Mouse (Mus musculus): Measurements from ENCODE around the gene Rptn. TPM values are rescaled to one million over a fixed set of nuclear protein-coding genes. Genes with fewer than 3 reads are reported as not detected.

Gene Rptn
- polyA plus RNA-seq (2012; rRNA removed), result not detected in 2 replicates

GRCm38 (mm10) chr3:93393366-93393765, at the start of gene Rptn:
Gene Rptn (plus strand): TSS chr3:93393699.

GRCm38 (mm10) chr3:93442030-93442429, 48.5 kb downstream of the Rptn start, which contains the start of gene Tchh:
Gene Tchh (plus strand): TSS chr3:93442330.

Other genes starting within 250 kb of the Rptn start
- not detected in 2 replicates for gene Crnn, start 248.9 kb upstream of the Rptn start, polyA plus RNA-seq (2012; rRNA removed)
- gene Flg2, start 196.4 kb upstream of the Rptn start, polyA plus RNA-seq (2012; rRNA removed), result not detected in 2 replicates
- not detected in 2 replicates for gene Flg, start 120.2 kb upstream of the Rptn start, polyA plus RNA-seq (2012; rRNA removed)
- gene Hrnr, start 74.0 kb upstream of the Rptn start, polyA plus RNA-seq (2012; rRNA removed), result not detected in 2 replicates
- 0.39 and 0.77 TPM in 2 replicates for gene Tchh, start 48.6 kb downstream of the Rptn start, polyA plus RNA-seq (2012; rRNA removed)
- not detected in 2 replicates for gene Tchhl1, start 75.1 kb downstream of the Rptn start, polyA plus RNA-seq (2012; rRNA removed)
- gene S100a11, start 126.8 kb downstream of the Rptn start, polyA plus RNA-seq (2012; rRNA removed), result 104 and 223 TPM in 2 replicates
- 90.8 and 121 TPM in 2 replicates for gene S100a10, start 161.4 kb downstream of the Rptn start, polyA plus RNA-seq (2012; rRNA removed)